Mouse (Mus musculus) liver, adult (tissue): Measurements from ENCODE around the gene Gm14214.

Source experiments
- GATA4 ChIP-seq: IDR thresholded peaks from 2 replicates; pipeline ENCODE4 v1.6.1; 2014; ENCODE audit warnings: mild to moderate bottlenecking, low read length; ENCODE audit not compliant: insufficient replicate concordance

The Gm14214 gene

GRCm38 (mm10) chr2:154786776-154787175, 16.9 kb upstream of the Gm14214 start:
- no peak for TF ChIP-seq GATA4

GRCm38 (mm10) chr2:154786187-154786586, 16.4 kb upstream of the Gm14214 start:
- TF ChIP-seq GATA4, result no peak

GRCm38 (mm10) chr2:154785284-154785683, 15.5 kb upstream of the Gm14214 start:
- TF ChIP-seq GATA4, result no peak

- no peak for TF ChIP-seq GATA4
These were observed 13.2 kb upstream of the Gm14214 start for GRCm38 (mm10) chr2:154782856-154783650.

GRCm38 (mm10) chr2:154782361-154782760, 12.5 kb upstream of the Gm14214 start:
- TF ChIP-seq GATA4, result no peak

- TF ChIP-seq GATA4, result no peak
These were observed 9.8 kb upstream of the Gm14214 start for GRCm38 (mm10) chr2:154779648-154780047.

GRCm38 (mm10) chr2:154776496-154776895, 6.7 kb upstream of the Gm14214 start:
- no peak for TF ChIP-seq GATA4

- no peak for TF ChIP-seq GATA4
These were observed 4.2 kb upstream of the Gm14214 start for GRCm38 (mm10) chr2:154774032-154774431.

- no peak for TF ChIP-seq GATA4
These were observed 1.8 kb upstream of the Gm14214 start for GRCm38 (mm10) chr2:154771604-154772003.

- no peak for TF ChIP-seq GATA4
These were observed 2.8 kb downstream of the Gm14214 start for GRCm38 (mm10) chr2:154767051-154767450.

GRCm38 (mm10) chr2:154765554-154766008, 4.2 kb downstream of the Gm14214 start:
- TF ChIP-seq GATA4, result no peak

- no peak for TF ChIP-seq GATA4
These were observed 4.9 kb downstream of the Gm14214 start for GRCm38 (mm10) chr2:154764828-154765497.

- no peak for TF ChIP-seq GATA4
These were observed 6.6 kb downstream of the Gm14214 start for GRCm38 (mm10) chr2:154763226-154763625.

- TF ChIP-seq GATA4, result no peak
These were observed 11.4 kb downstream of the Gm14214 start for GRCm38 (mm10) chr2:154758454-154758853.

GRCm38 (mm10) chr2:154757691-154758090, 12.1 kb downstream of the Gm14214 start:
- no peak for TF ChIP-seq GATA4

- no peak for TF ChIP-seq GATA4
These were observed 14.0 kb downstream of the Gm14214 start for GRCm38 (mm10) chr2:154755791-154756190.
